ENCODE assay signal across 8 mouse cellular contexts in genomic region chr1:36279202-36279601, GRCm38 (mm10). TPM values are rescaled to one million over a fixed set of nuclear protein-coding genes. Genes with fewer than 3 reads are reported as not detected.
DNase-seq lines count a peak whose midpoint lies in the region; ATAC-seq and TF ChIP-seq lines count a peak whose summit lies in the region.

No protein-coding gene starts in this region.

- no peak overlapping the region for H3K4me2 ChIP-seq in lung, postnatal 0 days (replicated peaks; ENCODE audit: low read depth, low read length)

- H3K4me3 ChIP-seq in E14TG2a.4 (replicated peaks; ENCODE audit: low read length): no peak overlapping the region
- no peak overlapping the region for H3K4me3 ChIP-seq in heart, adult 2 months
- no peak overlapping the region for H3K4me3 ChIP-seq in lung, postnatal 0 days (ENCODE audit: low read depth, low read length)

- TF ChIP-seq CTCF in E14TG2a.4 (conservative IDR thresholded peaks at IDR 0.05; ENCODE audit: low read length): peak; percentile 88
- TF ChIP-seq CTCF in heart, adult 2 months (IDR thresholded peaks at IDR 0.05): peak; percentile 94
- TF ChIP-seq CTCF in lung, postnatal 0 days (IDR thresholded peaks at IDR 0.05): peak; percentile 89

- peak; percentile 37 for ATAC-seq in activated CD4-positive, CD25-positive, alpha-beta regulatory T cell, adult 4 months
- peak; percentile 70 for ATAC-seq in common myeloid progenitor, adult 5-6 weeks (replicated peaks; ENCODE audit: low read depth, poor library complexity, severe bottlenecking)
- ATAC-seq in lung, postnatal 0 days: peak; percentile 54; the same call in 1 of the 2 replicates

- no peak overlapping the region for H3K27ac ChIP-seq in heart, adult 2 months
- no peak overlapping the region for H3K27ac ChIP-seq in lung, postnatal 0 days (ENCODE audit: low read length)

- no peak overlapping the region for H3K9ac ChIP-seq in heart, adult 2 months (ENCODE audit: low read depth, low read length)
- no peak overlapping the region for H3K9ac ChIP-seq in lung, postnatal 0 days (replicated peaks; ENCODE audit: low read depth)

- H3K4me1 ChIP-seq in E14TG2a.4 (replicated peaks; ENCODE audit: low read depth, low read length): peaks cover 10% of the 10 kb centered on the region; the same call in 1 of the 2 replicates
- no peaks in the 10 kb centered on the region for H3K4me1 ChIP-seq in heart, adult 2 months (ENCODE audit: control insufficient read depth, insufficient read depth, low read length)
- no peaks in the 10 kb centered on the region for H3K4me1 ChIP-seq in lung, postnatal 0 days (ENCODE audit: insufficient read depth, low read depth, low read length)

- H3K27me3 ChIP-seq in E14TG2a.4 (ENCODE audit: insufficient read depth, low read length): peaks cover 28% of the 10 kb centered on the region
- H3K27me3 ChIP-seq in heart, adult 2 months (ENCODE audit: control insufficient read depth, insufficient read depth, low read length): no peaks in the 10 kb centered on the region
- no peaks in the 10 kb centered on the region for H3K27me3 ChIP-seq in lung, postnatal 0 days (replicated peaks; ENCODE audit: insufficient read depth, low read length)

- H3K36me3 ChIP-seq in E14TG2a.4 (ENCODE audit: insufficient read depth, low read length): no peaks in the 10 kb centered on the region
- no peaks in the 10 kb centered on the region for H3K36me3 ChIP-seq in heart, adult 2 months (ENCODE audit: control insufficient read depth, insufficient read depth, low read length)
- no peaks in the 10 kb centered on the region for H3K36me3 ChIP-seq in lung, postnatal 0 days (ENCODE audit: insufficient read depth, low read length)

- no peak for TF ChIP-seq POLR2A in heart, adult 2 months (IDR thresholded peaks at IDR 0.05; ENCODE audit: insufficient read depth, low read depth, low read length)

- 19% methylated on average over 3 of the region's 3 CpGs for WGBS in heart, adult 2 months
- 11% methylated on average over 3 of the region's 3 CpGs for WGBS in lung, postnatal 0 days

- no peaks in the 10 kb centered on the region for H3K79me2 ChIP-seq in heart, adult 2 months (replicated peaks; ENCODE audit: control insufficient read depth, insufficient read depth, low read length)

- H3K9me3 ChIP-seq in E14TG2a.4 (ENCODE audit: low read length): no peaks in the 10 kb centered on the region
- H3K9me3 ChIP-seq in lung, postnatal 0 days (ENCODE audit: low read length): no peaks in the 10 kb centered on the region

- DNase-seq in heart, adult 2 months: peak; percentile 80 to 87
- peak; percentile 83 to 94 for DNase-seq in kidney, postnatal 25 days
- peak; percentile 87 for DNase-seq in lung, postnatal 0 days (ENCODE audit: low spot score)
- peak; percentile 63 for DNase-seq in right cerebral cortex, postnatal 25 days
- DNase-seq in urinary bladder, postnatal 25 days (ENCODE audit: low spot score): peak; percentile 85

- intact Hi-C loops in heart, adult 2 months (cut with DNase I): loop anchor here (2.0 to 5.0 kb wide), 3 partner anchors 37 to 132 kb away; partner anchors contain the start of gene Uggt1

- TF ChIP-seq EP300 in heart, adult 2 months (IDR thresholded peaks at IDR 0.05; ENCODE audit: insufficient read depth, low read depth, low read length): peak; percentile 64; the same call in 1 of the 2 replicates
- TF ChIP-seq EP300 in lung, postnatal 0 days (IDR thresholded peaks at IDR 0.05): no peak

RNA-seq across cellular contexts. Expression of gene Neurl3, which starts 4.7 kb away (rescaled TPM):
- 10 to 100 TPM; 62.2 to 87.1 TPM for polyA plus RNA-seq in activated CD4-positive, CD25-positive, alpha-beta regulatory T cell, adult 4 months (2017; shearing (Covaris generic))
- total RNA-seq in common myeloid progenitor, adult 5-6 weeks (2017): 20.1 and 22.6 TPM in 2 replicates
- 1 to 10 TPM; 2.2 to 3.0 TPM for total RNA-seq in heart, adult 2 months (2021)
- 5.8 and 6.1 TPM in 2 replicates for polyA plus RNA-seq in heart, adult 2 months (2012; rRNA removed)
- polyA plus RNA-seq in lung, postnatal 0 days (2015; fragmentation: Nextera tagmentation; extraction: Ambion mirVana): 12.7 and 15.9 TPM in 2 replicates

RNA-seq across cellular contexts. Expression of gene Arid5a, which starts 28.3 kb away (rescaled TPM):
- 10 to 100 TPM; 74.3 to 91.9 TPM for polyA plus RNA-seq in activated CD4-positive, CD25-positive, alpha-beta regulatory T cell, adult 4 months (2017; shearing (Covaris generic))
- 14.2 and 23.1 TPM in 2 replicates for total RNA-seq in common myeloid progenitor, adult 5-6 weeks (2017)
- 10 to 100 TPM; 10.2 to 12.4 TPM for total RNA-seq in heart, adult 2 months (2021)
- polyA plus RNA-seq in heart, adult 2 months (2012; rRNA removed): 4.7 and 4.9 TPM in 2 replicates
- polyA plus RNA-seq in lung, postnatal 0 days (2015; fragmentation: Nextera tagmentation; extraction: Ambion mirVana): 14.9 and 15.3 TPM in 2 replicates

RNA-seq across cellular contexts. Expression of gene Uggt1, which starts 34.7 kb away (rescaled TPM):
- polyA plus RNA-seq in activated CD4-positive, CD25-positive, alpha-beta regulatory T cell, adult 4 months (2017; shearing (Covaris generic)): 10 to 100 TPM; 19.1 to 22.8 TPM
- 73.2 and 82.4 TPM in 2 replicates for total RNA-seq in common myeloid progenitor, adult 5-6 weeks (2017)
- 10 to 100 TPM; 28.4 to 29.8 TPM for total RNA-seq in heart, adult 2 months (2021)
- polyA plus RNA-seq in heart, adult 2 months (2012; rRNA removed): 7.3 and 17.5 TPM in 2 replicates
- polyA plus RNA-seq in lung, postnatal 0 days (2015; fragmentation: Nextera tagmentation; extraction: Ambion mirVana): 29.1 and 33.6 TPM in 2 replicates
